Mouse (Mus musculus): ENCODE data around the gene Gm525. TPM values are rescaled to one million over a fixed set of nuclear protein-coding genes. Genes with fewer than 3 reads are reported as not detected.
"Not testable (repeated sequence)": the region's sequence is repeated elsewhere in the genome, so short reads cannot be mapped to it uniquely, and the experiment has no call there.

The Gm525 gene
- total RNA-seq, 4 experiments from 2014 or later = not detected

GRCm38 (mm10) chr11:89061362-89061761, 12.3 kb upstream of the Gm525 start:
- no peak for DNase-seq (ENCODE audit: low spot score in 2 of 2)

GRCm38 (mm10) chr11:89064312-89064711, 9.3 kb upstream of the Gm525 start:
- DNase-seq (ENCODE audit: low spot score in 2 of 2) = no peak

DNA sequence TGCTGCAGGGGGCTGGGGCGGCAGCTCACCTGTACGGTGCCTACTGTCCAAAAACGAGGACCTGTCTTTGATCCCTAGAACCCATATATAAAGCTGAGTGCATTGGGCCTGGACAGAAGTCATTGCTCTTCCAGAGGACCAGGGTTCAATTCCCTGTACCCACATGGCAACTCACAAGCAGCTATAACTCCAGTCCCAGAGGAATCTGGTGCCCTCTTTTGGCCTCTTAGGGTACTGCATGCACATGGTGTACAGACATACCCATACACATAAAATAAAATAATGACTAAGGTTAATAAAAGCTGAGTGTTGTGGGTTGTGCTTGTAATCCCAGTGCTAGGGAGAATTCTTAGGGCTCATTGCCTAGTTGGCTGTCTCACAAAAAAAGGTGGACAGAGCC, 8.3 kb upstream of the Gm525 start:
- no peak for DNase-seq (ENCODE audit: low spot score in 2 of 2)

GRCm38 (mm10) chr11:89066126-89066525, 7.5 kb upstream of the Gm525 start:
- DNase-seq (ENCODE audit: low spot score in 2 of 2) = no peak

GRCm38 (mm10) chr11:89066750-89067149, 6.9 kb upstream of the Gm525 start, which contains the start of gene Dgke:
Gene Dgke, minus strand, starts transcription at chr11:89066850.
- no peak for DNase-seq (ENCODE audit: low spot score in 2 of 2)

DNA sequence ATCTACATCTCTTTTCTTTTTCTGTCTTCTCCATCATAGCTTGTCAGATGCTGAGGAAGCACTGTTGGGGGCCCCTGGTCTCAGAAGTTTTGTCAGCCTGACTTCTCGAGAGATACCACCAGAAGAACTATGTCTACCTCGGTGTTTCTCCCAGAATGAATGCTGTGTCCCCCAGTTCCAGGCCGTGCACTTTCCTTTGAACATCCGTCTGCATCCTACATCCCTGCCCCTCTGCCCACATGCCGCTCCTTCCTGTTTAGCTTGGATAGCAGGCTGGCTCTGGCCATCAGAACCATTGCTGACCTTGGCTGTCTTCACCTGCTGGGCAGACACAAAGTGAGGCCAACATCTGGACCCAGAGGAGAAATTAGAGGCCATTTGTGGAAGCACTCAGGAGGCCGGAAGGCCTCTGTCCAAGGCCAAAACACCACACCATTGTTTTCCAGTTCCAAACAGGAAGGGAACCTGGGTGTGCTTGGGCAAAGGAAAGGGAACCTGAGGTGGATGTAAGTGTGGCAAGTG, 6.3 kb upstream of the Gm525 start:
- no peak for DNase-seq (ENCODE audit: low spot score in 2 of 2)

DNA sequence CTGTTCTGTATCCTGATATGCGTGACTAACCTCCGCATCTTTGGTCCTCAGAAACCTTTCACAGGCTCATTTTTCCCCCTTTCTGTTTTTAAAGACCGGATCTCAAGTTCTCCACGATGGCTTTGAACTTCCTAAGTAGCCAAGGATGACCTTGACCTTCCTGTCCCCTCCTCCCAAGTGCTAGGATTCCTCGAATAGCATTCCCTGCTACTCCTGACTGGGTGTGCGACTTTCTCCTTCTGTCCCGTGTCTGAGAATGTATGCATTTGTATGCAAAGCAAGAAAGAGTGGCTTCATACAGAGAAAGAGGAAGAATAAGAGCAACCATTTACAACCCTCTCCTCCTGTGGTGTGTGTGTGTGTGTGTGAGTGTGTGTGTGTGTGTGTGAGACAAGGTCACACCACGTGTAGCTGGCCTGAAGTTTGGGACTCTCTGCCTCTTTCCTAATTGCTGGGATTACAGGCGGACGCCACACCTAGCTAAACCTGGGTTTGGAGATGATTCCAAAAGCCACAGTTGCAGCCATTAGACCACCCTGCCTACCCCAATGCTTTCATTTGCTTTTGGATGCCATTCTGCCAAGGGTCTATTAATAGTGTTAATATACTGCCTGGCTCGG, 5.7 kb upstream of the Gm525 start:
- DNase-seq (ENCODE audit: low spot score in 2 of 2) = no peak

- DNase-seq (ENCODE audit: low spot score in 2 of 2) = no peak
These were observed 5.0 kb upstream of the Gm525 start for GRCm38 (mm10) chr11:89068649-89069048.

DNA sequence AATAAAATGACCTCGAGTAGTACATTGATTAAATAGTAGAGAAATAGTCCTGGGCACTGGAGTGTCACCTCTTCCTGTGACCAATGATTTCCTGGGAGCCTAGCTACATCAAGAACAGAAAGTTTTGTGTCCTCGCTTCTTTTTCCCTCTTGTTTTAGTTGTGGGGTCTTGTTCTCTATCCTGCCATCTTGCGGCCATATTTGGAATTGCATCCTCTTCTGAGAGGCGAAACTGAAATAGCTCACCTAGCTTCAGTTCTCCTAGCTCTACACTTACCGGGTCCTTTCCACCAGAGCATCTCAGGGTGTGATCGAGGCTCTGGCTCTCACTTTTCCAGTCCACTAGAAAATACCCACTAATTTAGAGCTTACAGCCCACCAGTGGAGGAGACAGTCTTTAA, 4.3 kb upstream of the Gm525 start:
- peak in 1 of 2 experiments; percentile 56 for DNase-seq (ENCODE audit: low spot score in 2 of 2)

- no peak for DNase-seq (ENCODE audit: low spot score in 2 of 2)
These were observed 2.1 kb upstream of the Gm525 start for GRCm38 (mm10) chr11:89071522-89071921.

DNA sequence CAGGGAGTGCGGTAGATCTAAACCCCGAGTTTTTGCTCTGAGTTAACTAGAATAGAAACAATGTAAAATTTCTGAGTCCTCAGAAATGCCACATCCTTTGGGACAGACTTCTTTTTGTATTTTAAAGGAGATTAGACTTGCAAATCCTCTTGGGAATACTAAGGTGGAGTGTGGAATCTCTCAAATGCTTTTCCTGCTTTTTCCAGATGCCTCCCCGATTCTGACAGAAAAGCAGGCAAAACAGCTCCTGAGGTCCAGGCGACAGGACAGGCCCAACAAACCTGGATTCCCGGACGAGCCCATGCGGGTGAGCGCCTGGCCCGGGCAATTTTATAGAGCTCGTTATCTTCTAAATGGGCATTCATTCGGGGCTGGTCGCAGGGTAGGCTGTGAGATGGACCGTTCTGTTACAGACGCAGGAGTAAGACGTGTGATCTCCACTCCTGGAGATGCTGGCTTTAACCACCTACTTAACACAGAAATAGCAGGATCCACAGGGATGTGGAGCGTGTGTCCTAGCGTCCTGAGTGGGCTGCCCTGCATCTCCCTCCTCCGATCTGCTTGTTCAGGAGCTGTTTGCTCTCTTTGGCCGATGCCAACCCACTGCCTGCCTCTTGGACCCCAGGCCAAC, 1.3 kb downstream of the Gm525 start:
- no peak for DNase-seq (ENCODE audit: low spot score in 2 of 2)

DNA sequence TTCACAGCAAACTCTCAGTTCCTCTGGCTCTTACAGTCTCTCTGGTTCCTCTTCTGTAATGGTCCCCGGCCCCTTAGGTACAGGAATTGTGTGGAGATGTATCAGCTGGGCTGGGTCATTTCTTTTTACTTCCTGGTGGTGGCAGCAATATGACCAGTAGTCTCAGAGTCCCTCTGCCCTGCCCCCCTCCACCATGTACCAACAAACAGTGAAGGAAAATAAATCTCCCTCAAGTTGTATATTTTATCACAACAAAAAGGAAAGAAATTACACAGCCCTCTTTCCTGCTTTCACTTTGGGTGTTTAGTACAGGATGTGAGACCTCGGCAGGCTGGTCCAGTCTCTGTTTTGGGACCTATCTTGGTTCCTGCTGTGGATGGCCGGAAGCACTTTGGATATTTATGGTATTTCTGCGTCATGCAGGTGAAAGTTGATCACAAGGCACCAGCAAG, 2.8 kb downstream of the Gm525 start:
- no peak for DNase-seq (ENCODE audit: low spot score in 2 of 2)

GRCm38 (mm10) chr11:89077601-89078000, 4.0 kb downstream of the Gm525 start:
- no peak for DNase-seq (ENCODE audit: low spot score in 2 of 2)

- DNase-seq (ENCODE audit: low spot score in 2 of 2) = no peak
These were observed 4.7 kb downstream of the Gm525 start for GRCm38 (mm10) chr11:89078305-89078704.

- no peak for DNase-seq (ENCODE audit: low spot score in 2 of 2)
These were observed 5.5 kb downstream of the Gm525 start for GRCm38 (mm10) chr11:89078996-89079680.

GRCm38 (mm10) chr11:89081906-89082305, 8.3 kb downstream of the Gm525 start:
- DNase-seq (ENCODE audit: low spot score in 2 of 2) = not testable (repeated sequence)

DNA sequence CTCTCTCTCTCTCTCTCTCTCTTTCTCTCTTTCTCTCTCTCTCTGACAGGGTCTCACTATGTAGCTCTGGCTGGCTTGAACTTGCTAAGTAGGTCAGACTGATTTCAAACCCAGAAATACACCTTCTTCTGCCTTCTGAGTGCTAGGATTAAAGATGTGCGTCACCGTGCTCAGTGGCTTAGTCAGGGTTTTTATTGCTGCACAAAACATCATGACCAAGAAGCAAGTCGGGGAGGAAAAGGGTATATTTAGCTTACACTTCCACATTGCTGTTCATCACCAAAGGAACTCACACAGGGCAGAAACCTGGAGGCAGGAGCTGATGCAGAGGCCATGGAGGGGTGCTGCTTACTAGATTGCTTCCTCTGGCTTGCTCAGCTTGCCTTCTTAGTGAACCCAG, 9.1 kb downstream of the Gm525 start:
- not testable (repeated sequence) for DNase-seq (ENCODE audit: low spot score in 2 of 2)

DNA sequence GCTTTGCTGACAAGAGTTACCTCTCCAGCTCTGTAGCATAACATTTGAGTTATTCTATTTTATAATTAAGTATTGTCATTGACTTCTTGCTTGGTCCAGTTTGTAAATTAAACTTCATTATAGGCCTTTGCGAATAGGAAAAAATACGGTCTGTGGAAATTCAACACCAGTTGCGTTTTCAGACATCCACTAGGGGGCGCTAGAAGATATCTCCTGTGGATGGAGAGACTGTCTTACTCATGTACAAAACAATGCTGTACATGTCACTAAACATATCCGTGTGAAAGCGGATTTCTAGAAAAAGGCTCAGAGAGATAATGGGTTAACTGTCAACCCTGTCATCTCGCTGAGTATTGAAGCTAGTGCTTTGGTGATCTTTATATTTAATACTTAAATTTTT, 11.0 kb downstream of the Gm525 start:
- DNase-seq (ENCODE audit: low spot score in 2 of 2) = peak in 1 of 2 experiments; percentile 32

- no peak for DNase-seq (ENCODE audit: low spot score in 2 of 2)
These were observed 12.7 kb downstream of the Gm525 start for GRCm38 (mm10) chr11:89086208-89086809.

GRCm38 (mm10) chr11:89088754-89089153, 15.1 kb downstream of the Gm525 start:
- DNase-seq (ENCODE audit: low spot score in 2 of 2) = no peak

GRCm38 (mm10) chr11:89090359-89090758, 16.7 kb downstream of the Gm525 start:
- DNase-seq (ENCODE audit: low spot score in 2 of 2) = not testable (repeated sequence)

DNA sequence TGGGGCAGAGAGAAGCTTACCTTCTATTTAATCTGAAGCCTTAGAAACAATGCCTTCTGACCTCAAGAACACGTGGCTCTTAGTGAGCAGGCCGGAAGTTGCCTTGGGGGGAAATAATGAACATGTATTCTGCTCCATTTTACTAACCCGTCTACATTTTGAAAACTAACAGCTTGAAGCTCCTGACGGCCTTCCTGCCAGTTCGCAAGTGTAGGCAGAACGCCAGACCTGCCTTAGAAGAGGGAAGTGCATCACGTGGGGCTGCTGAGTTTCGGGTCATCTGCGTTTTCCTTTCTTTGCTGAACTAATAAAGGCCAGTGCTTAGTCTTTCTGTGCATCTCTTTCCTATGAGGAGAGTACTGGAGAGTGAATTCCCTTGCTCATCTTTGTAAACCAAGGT, 19.1 kb downstream of the Gm525 start:
- no peak for DNase-seq (ENCODE audit: low spot score in 2 of 2)

Data from layer of hippocampus, adult 8-10 months (tissue).